Mouse (Mus musculus): ENCODE results near the gene Pom121l2. TPM values are rescaled to one million over a fixed set of nuclear protein-coding genes. Genes with fewer than 3 reads are reported as not detected.

The Pom121l2 gene
- polyA plus RNA-seq, 1 experiment from 2014 or later = 0.09 TPM

DNA sequence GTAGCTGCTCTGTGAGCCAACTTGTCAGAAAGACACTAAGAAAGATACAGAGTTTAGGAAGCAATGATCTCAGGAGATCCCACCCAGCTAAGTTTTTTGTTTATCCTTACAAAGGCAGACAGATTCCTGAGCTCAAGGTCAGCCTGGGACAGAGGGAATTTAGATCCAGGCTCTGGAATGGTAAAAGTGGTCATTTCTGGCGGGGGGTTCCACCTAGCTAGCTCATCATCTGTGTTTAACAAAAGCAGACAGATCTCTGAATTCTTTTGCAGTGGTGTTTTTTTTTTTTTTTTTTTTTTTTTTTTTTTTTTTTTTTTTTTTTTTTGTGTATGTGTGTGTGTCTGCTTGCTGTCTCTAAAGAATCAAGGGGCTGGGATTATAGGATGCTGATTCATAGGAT lies 11.7 kb upstream of the Pom121l2 start:
- 0 out of 2 replicates have a peak, but pooled peaks cover 3% of the 10 kb centered on the region for H3K4me1 ChIP-seq
- H3K36me3 ChIP-seq = no peaks in the 10 kb centered on the region
- peak; percentile 24 for DNase-seq (ENCODE audit: low spot score)
- 60% methylated on average over 1 of the region's 1 CpGs for WGBS
- no peaks in the 10 kb centered on the region for H3K27me3 ChIP-seq (ENCODE audit: insufficient read depth, poor library complexity, severe bottlenecking)
- H3K9me3 ChIP-seq = no peaks in the 10 kb centered on the region
- H3K27ac ChIP-seq = no peak overlapping the region
- H3K4me3 ChIP-seq = no peak overlapping the region

DNA sequence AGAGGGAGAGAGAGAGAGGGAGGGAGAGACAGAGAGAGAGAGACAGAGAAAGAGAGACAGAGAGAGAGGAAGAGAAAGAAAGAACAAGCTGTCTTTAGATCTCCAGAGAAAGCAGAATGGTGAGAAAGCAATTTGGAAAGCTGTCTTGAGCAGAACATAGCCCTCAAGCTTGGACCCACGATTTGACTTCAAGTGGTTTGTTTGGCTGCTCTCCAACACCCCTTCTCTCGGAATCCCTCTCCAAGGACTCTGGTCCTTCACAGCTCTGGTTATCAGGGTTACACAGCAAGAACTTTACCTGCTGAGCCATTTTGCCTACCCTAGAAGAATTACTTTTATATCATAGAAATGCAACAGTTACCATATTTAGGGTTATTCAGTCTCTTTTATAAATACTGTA lies 11.2 kb upstream of the Pom121l2 start:
- Histone ChIP-seq H3K27ac (no peak overlapping the region), H3K9me3 (no peaks in the 10 kb centered on the region), H3K36me3 (no peaks in the 10 kb centered on the region), H3K27me3 (ENCODE audit: insufficient read depth, poor library complexity, severe bottlenecking) (no peaks in the 10 kb centered on the region), H3K4me3 (no peak overlapping the region), H3K4me1 (0 out of 2 replicates have a peak, but pooled peaks cover 3% of the 10 kb centered on the region)
- peak; percentile 16 for DNase-seq (ENCODE audit: low spot score)
- WGBS = 26% methylated on average over 2 of the region's 2 CpGs

GRCm38 (mm10) chr13:21971641-21972040 lies 9.4 kb upstream of the Pom121l2 start:
- Histone ChIP-seq H3K4me3 (no peak overlapping the region), H3K27ac (no peak overlapping the region), H3K4me1 (0 out of 2 replicates have a peak, but pooled peaks cover 3% of the 10 kb centered on the region), H3K9me3 (no peaks in the 10 kb centered on the region), H3K27me3 (ENCODE audit: insufficient read depth, poor library complexity, severe bottlenecking) (no peaks in the 10 kb centered on the region), H3K36me3 (no peaks in the 10 kb centered on the region)
- 25% methylated on average over 3 of the region's 3 CpGs for WGBS
- peak; percentile 9 for DNase-seq (ENCODE audit: low spot score)

DNA sequence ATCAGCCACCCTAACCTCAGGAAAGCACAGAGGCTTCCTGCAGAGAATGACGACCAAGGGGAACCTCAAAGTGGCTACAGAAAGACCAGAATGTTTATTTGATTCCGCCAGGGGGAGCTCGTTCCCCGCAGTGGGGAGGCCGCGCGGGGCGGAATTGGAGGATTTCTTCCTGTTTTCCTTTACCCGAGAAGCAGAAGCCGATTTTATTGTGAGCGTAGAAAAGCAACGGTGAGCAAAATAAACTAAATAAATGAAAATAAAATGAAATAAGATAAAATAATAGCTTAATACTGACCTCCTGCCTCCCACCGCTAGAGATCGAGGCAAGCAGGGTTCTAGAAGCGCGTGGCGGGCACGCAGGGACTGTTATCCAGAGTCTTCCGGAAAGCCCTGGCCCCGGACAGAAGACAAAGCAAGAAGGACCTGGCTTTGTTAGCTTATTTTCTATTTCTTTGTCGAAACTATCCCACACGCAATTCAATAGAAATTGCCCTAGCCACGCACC lies 6.7 kb upstream of the Pom121l2 start:
- Histone ChIP-seq H3K4me3 (peak overlapping the region; percentile 76), H3K9me3 (no peaks in the 10 kb centered on the region), H3K27ac (peak overlapping the region; percentile 93), H3K36me3 (no peaks in the 10 kb centered on the region), H3K27me3 (ENCODE audit: insufficient read depth, poor library complexity, severe bottlenecking) (peaks cover 8% of the 10 kb centered on the region), H3K4me1 (0 out of 2 replicates have a peak, but pooled peaks cover 3% of the 10 kb centered on the region)
- under 1% methylated on average over 23 of the region's 23 CpGs for WGBS
- DNase-seq (ENCODE audit: low spot score) = peak; percentile 93

- Histone ChIP-seq H3K4me3 (peak overlapping the region; percentile 76), H3K9me3 (no peaks in the 10 kb centered on the region), H3K27ac (peak overlapping the region; percentile 93), H3K36me3 (no peaks in the 10 kb centered on the region), H3K4me1 (0 out of 2 replicates have a peak, but pooled peaks cover 3% of the 10 kb centered on the region), H3K27me3 (ENCODE audit: insufficient read depth, poor library complexity, severe bottlenecking) (peaks cover 14% of the 10 kb centered on the region)
- WGBS = 5% methylated on average over 20 of the region's 20 CpGs
- peak; percentile 83 for DNase-seq (ENCODE audit: low spot score)
These were observed 6.1 kb upstream of the Pom121l2 start for GRCm38 (mm10) chr13:21974726-21975473.

- H3K4me3 ChIP-seq = peak overlapping the region; percentile 76
- peak overlapping the region; percentile 80 for H3K27ac ChIP-seq
- H3K27me3 ChIP-seq (ENCODE audit: insufficient read depth, poor library complexity, severe bottlenecking) = peaks cover 74% of the 10 kb centered on the region
- DNase-seq (ENCODE audit: low spot score) = no peak
- 2% methylated on average over 17 of the region's 17 CpGs for WGBS
- H3K9me3 ChIP-seq = no peaks in the 10 kb centered on the region
- no peaks in the 10 kb centered on the region for H3K36me3 ChIP-seq
- H3K4me1 ChIP-seq = peaks cover 13% of the 10 kb centered on the region
These were observed 804 bp downstream of the Pom121l2 start for GRCm38 (mm10) chr13:21981803-21982193.

GRCm38 (mm10) chr13:21984486-21984885 lies 3.5 kb downstream of the Pom121l2 start:
- WGBS = 82% methylated on average over 2 of the region's 2 CpGs
- Histone ChIP-seq H3K36me3 (no peaks in the 10 kb centered on the region), H3K4me1 (peaks cover 13% of the 10 kb centered on the region), H3K27ac (no peak overlapping the region), H3K4me3 (no peak overlapping the region), H3K27me3 (ENCODE audit: insufficient read depth, poor library complexity, severe bottlenecking) (peaks cover 73% of the 10 kb centered on the region), H3K9me3 (no peaks in the 10 kb centered on the region)
- DNase-seq (ENCODE audit: low spot score) = no peak

DNA sequence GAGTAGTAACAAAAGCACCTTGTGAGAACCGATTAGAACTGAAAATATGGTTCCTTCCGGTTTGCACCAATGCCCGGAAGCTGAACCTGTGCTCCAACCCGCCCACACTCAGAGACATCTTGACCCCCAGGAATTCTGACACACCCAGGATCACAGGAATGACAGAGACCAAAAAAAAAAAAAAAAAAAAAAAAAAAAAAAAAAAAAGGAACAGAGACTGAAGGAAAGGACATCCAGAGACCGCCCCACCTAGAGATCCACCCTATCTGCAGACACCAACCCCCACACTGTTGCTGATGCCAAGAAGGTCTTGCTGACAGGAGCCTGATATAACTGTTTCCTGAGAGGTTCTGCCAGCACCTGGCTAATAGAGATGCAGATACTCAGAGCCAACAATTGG lies 11.6 kb downstream of the Pom121l2 start:
- Histone ChIP-seq H3K27ac (no peak overlapping the region), H3K36me3 (no peaks in the 10 kb centered on the region), H3K9me3 (no peaks in the 10 kb centered on the region), H3K27me3 (ENCODE audit: insufficient read depth, poor library complexity, severe bottlenecking) (peaks cover 12% of the 10 kb centered on the region), H3K4me1 (peaks cover 13% of the 10 kb centered on the region; the same call in 1 of the 2 replicates), H3K4me3 (no peak overlapping the region)
- 79% methylated on average over 5 of the region's 5 CpGs for WGBS
- DNase-seq (ENCODE audit: low spot score) = peak; percentile 51

DNA sequence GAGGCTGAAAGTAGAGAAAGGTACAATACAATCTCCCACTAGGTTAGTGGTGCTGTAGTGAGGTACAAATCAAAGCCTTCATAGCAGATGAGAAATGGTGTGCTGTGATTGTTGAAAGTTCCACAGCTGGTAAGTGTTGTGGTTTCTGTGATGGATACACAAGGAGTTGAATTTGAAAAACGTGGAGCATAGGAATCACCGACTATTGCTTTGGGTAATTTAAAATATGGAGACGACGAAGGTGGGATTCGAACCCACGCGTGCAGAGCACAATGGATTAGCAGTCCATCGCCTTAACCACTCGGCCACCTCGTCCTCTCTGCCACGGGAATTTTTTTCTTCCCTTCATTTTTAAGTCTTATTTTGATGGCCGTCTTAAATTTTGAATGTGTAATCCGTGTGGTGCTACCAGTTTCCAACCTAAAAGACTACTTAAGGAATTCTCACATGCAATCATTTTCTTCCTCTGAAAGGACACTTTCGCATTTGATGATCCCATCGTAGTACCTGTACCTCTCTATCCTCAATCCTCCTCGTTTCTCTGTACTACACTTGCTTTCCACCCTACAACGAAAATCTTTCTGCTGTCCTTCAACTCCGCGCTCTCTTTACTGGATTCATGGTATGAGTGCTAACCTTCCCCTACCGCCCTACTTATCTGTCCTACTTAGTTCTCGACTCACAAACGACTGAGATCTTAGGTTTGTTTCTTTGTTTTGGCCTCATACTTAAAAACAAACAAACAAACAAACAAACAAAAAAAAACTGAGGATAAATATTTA lies 13.2 kb downstream of the Pom121l2 start:
- Histone ChIP-seq H3K27me3 (ENCODE audit: insufficient read depth, poor library complexity, severe bottlenecking) (peaks cover 26% of the 10 kb centered on the region), H3K27ac (no peak overlapping the region), H3K36me3 (no peaks in the 10 kb centered on the region), H3K4me3 (peak overlapping the region; percentile 65), H3K9me3 (no peaks in the 10 kb centered on the region), H3K4me1 (peaks cover 13% of the 10 kb centered on the region; the same call in 1 of the 2 replicates)
- under 1% methylated on average over 22 of the region's 22 CpGs for WGBS
- DNase-seq (ENCODE audit: low spot score) = peak; percentile 90

DNA sequence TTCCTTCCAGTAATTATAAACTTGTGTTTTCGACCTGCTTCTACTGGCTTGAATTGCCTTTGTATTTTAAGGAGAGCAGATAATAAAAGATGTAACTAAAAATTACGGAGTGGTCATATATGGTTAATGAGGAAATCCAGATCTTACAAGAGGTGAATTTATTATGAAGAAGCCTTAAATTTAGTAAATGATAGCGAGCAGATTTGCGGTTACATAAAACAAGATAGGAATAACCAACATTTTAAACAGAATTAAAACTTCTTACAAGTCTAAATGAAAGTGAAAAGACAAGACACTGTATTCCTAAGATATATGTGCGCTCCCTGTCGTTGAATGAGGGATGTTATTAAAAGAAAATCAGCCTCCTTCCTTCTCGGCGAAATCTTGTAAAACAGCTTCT lies 13.9 kb downstream of the Pom121l2 start:
- H3K4me1 ChIP-seq = peaks cover 13% of the 10 kb centered on the region; the same call in 1 of the 2 replicates
- WGBS = 4% methylated on average over 8 of the region's 8 CpGs
- no peak for DNase-seq (ENCODE audit: low spot score)
- H3K27ac ChIP-seq = no peak overlapping the region
- no peaks in the 10 kb centered on the region for H3K36me3 ChIP-seq
- no peaks in the 10 kb centered on the region for H3K9me3 ChIP-seq
- H3K27me3 ChIP-seq (ENCODE audit: insufficient read depth, poor library complexity, severe bottlenecking) = peaks cover 34% of the 10 kb centered on the region
- peak overlapping the region; percentile 65 for H3K4me3 ChIP-seq

DNA sequence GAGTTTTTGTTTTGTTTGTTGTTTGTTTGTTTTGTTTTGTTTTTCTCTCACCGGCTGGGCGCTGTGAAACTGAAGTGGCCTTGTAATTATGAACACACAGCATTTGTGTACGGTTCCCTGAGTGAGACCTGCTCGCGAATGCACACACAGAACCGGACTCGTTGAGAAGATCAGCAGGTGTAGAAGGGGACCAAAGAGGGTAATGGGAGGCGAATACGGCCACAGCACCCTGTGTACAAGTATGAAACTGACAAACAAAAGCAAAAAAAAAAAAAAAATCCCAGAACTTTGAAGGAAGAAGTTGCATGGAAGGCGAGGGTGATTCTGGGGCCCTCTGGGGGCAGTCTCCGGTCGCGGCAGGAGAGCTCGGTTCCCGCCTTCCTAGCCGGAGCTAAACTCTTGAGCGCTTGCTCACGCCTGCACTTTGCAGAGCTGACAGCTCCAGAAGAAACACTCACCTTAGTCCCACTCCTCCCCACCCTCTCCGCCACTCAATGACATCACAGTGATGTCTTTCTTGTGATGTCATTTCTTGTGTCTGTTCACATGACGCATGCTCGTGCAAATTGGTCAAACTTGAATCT lies 14.4 kb downstream of the Pom121l2 start:
- Histone ChIP-seq H3K27ac (no peak overlapping the region), H3K36me3 (no peaks in the 10 kb centered on the region), H3K9me3 (no peaks in the 10 kb centered on the region), H3K4me1 (peaks cover 13% of the 10 kb centered on the region; the same call in 1 of the 2 replicates), H3K27me3 (ENCODE audit: insufficient read depth, poor library complexity, severe bottlenecking) (peaks cover 39% of the 10 kb centered on the region), H3K4me3 (peak overlapping the region; percentile 65)
- under 1% methylated on average over 21 of the region's 21 CpGs for WGBS
- DNase-seq (ENCODE audit: low spot score) = peak; percentile 79

- H3K36me3 ChIP-seq = no peaks in the 10 kb centered on the region
- H3K9me3 ChIP-seq = no peaks in the 10 kb centered on the region
- peak overlapping the region; percentile 65 for H3K4me3 ChIP-seq
- peak; percentile 89 for DNase-seq (ENCODE audit: low spot score)
- H3K27me3 ChIP-seq (ENCODE audit: insufficient read depth, poor library complexity, severe bottlenecking) = peaks cover 48% of the 10 kb centered on the region
- peaks cover 13% of the 10 kb centered on the region; the same call in 1 of the 2 replicates for H3K4me1 ChIP-seq
- no peak overlapping the region for H3K27ac ChIP-seq
- WGBS = 1% methylated on average over 12 of the region's 12 CpGs
These were observed 15.3 kb downstream of the Pom121l2 start for GRCm38 (mm10) chr13:21996101-21996839.

All from heart, embryonic 10.5 days (tissue).